Mouse (Mus musculus) olfactory bulb, adult 2 months (tissue): ENCODE data around the gene Snx5. TPM values are rescaled to one million over a fixed set of nuclear protein-coding genes. Genes with fewer than 3 reads are reported as not detected.

ENCODE experiments used
- H3K27ac ChIP-seq: fragments of 200-500 bp; 2 replicates; pipeline ENCODE4 v1.5.1; 2012; ENCODE audit warnings: low read depth, low read length; ENCODE audit not compliant: insufficient read depth
- H3K4me1 ChIP-seq: fragments of 200-500 bp; 2 replicates; pipeline ENCODE4 v1.6.1; 2012; ENCODE audit warnings: low read length; ENCODE audit not compliant: control insufficient read depth, insufficient read depth
- H3K4me3 ChIP-seq: fragments of 200-500 bp; 2 replicates; pipeline ENCODE4 v1.5.1; 2012; ENCODE audit warnings: mild to moderate bottlenecking, low read depth, low read length, moderate library complexity; ENCODE audit not compliant: insufficient read depth
- CTCF ChIP-seq: fragments of 200-500 bp; IDR thresholded peaks from 2 replicates; pipeline ENCODE4 v1.5.1; 2012; ENCODE audit warnings: low read depth, mild to moderate bottlenecking, low read length, moderate library complexity; ENCODE audit not compliant: insufficient read depth
- POLR2A ChIP-seq: fragments of 200-500 bp; IDR thresholded peaks from 2 replicates; pipeline ENCODE4 v1.6.1; 2012; ENCODE audit warnings: mild to moderate bottlenecking, low read depth, low read length, moderate library complexity; ENCODE audit not compliant: insufficient read depth
- WGBS: fragments of 180-500 bp; shearing (Covaris S2); methylation state at CpG from one replicate; pipeline ENCODE4 v1.1.7; 2018; 5-methylcytosine and 5-hydroxymethylcytosine counted together
- polyA plus RNA-seq: library from polyadenylated mRNA; stranded (reverse); fragments of >200 nt; gene quantifications from 2 replicates; pipeline ENCODE4 v1.2.4, GENCODE M21; 2012; ENCODE audit warnings: low replicate concordance; ENCODE audit not compliant: missing spikeins, insufficient read depth, insufficient read length

Gene Snx5
- polyA plus RNA-seq = not detected in 2 replicates

DNA sequence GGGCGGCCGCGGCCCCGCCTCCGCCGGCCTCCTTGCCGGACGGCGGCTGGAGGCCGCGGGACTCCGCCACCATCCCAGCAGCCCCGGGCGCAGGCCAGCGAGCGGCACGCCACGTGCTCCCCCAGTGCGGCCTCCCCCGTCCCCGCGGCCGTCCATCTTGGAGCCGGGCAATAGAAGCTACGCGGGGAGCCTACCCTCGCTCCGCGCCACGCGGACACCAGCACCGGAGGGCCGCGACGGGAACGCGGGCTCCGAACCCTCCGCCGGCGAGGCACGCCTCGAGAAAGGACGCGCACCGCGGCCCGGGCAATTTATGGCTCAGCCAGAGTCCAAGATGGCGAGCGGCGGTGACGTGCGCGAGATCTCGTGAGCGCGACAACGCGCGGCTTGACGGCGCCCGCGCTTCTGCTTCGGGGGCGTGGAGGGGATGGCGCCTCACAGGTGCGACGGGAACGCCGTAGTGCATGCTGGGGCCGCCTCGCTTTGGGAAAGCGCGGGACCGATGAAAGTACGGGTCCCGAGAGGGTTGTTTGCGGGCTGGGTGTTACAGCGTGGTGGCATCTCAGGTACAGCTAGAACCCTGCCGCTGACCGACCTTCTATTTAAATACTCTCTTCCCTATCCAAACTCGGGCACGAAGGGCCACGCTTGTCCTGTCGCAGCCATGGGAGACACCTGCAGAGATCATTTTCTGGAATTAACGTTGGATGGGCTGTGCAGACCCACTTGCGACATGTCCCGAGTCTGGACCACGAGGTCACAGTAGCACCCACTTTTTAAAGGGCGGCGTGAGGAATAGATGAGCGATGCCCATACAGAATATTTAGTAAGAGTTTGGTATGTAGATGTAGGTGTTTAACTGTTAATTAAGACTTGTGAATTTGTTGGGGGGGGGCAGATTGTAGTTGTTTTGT is at the start of gene Snx5, which contains the start of gene Mgme1:
Snx5 (minus strand) TSS at position 400 of the 914 bp plus-strand sequence.
Mgme1 (plus strand) TSS at position 157 of the 914 bp plus-strand sequence.
- peak within 1 kb of the TSS; percentile 95 for H3K4me3 ChIP-seq
- H3K4me1 ChIP-seq = peaks cover 5% of the 10 kb centered on the region; the same call in 1 of the 2 replicates
- 1% methylated on average over 93 of the region's 93 CpGs for WGBS
- H3K27ac ChIP-seq = peak within 1 kb of the TSS; percentile 99
- TF ChIP-seq POLR2A = peak; percentile 53; the same call in 1 of the 2 replicates
- no peak for TF ChIP-seq CTCF

DNA sequence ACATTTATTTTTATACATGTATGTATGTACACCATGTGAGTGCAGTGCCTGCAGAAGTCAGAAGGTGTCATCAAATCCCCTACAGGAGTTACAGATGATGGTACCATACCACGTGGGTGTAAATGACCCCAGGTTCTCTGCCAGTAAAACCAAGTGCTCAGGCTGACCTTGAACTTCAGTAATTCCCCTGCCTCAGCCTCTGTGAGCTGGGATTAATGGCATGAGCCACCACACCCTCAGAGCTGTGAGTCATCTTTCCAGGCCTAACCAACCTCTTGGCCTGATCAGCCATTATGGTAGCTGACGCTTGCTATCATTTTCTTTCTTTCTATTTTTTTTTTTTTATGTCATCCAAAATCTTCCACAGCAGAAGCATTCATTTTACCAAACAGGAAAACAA is 40.7 kb upstream of the Snx5 start:
- 92% methylated on average over 2 of the region's 2 CpGs for WGBS

DNA sequence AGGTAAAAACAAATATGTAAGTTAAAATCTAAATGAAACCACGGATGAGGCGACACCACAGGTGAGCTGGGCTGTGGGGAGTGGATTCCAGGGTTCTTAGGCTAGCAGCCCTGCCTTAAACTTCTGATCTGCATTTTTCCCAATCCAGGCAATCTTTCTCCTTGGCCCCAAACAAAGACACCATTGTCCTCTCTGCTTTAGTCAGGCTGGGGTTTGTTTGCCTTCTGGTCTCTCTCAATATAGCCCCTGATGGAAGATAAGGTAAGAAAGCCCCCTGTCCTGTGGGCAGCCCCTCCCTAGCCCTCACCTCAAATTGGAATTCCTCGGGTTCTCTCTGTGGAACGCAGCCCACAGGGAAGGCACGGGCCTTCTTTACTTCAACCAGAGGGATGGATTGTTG is 39.6 kb upstream of the Snx5 start:
- 46% methylated on average over 5 of the region's 5 CpGs for WGBS
- TF ChIP-seq POLR2A (no peak), CTCF (no peak)

More for the DNA sequence above, 40.7 kb upstream of the Snx5 start:
- no peaks in the 10 kb centered on the region for H3K4me1 ChIP-seq
- no peak overlapping the region for H3K4me3 ChIP-seq
- TF ChIP-seq CTCF (no peak), POLR2A (no peak)
- no peak overlapping the region for H3K27ac ChIP-seq

DNA sequence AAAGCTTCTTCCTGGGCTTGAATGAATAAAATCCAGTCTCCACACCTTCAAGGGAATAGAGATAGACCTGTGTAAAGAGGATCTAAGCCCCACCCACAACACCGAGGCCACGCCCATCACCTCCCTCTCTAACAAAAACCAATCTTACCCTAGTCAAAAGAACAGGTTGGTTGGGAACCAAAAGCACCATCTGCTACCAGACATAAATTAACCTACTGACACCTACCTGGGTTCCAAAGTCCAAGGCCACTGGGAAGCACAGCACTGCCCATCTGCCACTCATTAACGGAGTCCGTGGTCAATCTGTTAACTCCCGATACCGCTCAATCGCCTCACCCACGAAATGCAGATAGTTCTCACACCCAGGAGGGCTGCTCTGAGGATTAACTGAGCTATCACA is 37.9 kb upstream of the Snx5 start:
- H3K4me3 ChIP-seq = no peak overlapping the region
- TF ChIP-seq CTCF = no peak
- no peak for TF ChIP-seq POLR2A
- no peak overlapping the region for H3K27ac ChIP-seq
- 75% methylated on average over 8 of the region's 8 CpGs for WGBS
- H3K4me1 ChIP-seq = no peaks in the 10 kb centered on the region

More for the DNA sequence above, 39.6 kb upstream of the Snx5 start:
- no peak overlapping the region for H3K4me3 ChIP-seq
- no peak overlapping the region for H3K27ac ChIP-seq
- H3K4me1 ChIP-seq = no peaks in the 10 kb centered on the region

DNA sequence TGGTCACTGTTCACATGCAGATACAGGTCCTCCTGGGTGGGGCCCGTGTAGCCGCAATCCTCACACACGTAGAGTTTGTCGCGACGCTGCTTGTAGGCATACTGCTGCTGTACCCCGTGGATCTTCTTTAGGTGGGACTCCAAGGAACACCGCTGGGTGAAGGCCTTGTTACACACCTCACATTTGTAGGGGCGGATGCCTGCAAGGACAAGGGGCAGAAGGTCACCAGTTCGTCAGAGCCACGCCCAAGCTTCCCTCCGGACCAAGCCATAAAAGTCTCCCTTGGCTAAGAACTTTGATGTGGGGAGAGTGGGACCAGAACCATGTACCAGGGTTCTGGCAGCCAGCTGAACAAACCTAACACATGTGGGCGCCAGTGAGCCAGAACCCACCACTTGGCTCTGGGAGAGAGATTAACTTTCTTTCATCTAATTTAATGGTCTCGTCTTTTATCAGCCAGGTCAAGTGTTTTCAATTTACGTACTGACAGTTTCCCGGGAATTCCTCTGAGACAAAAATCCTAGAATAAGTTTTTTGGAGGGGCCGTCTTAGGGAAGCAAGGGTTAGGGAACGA is 35.1 kb upstream of the Snx5 start:
- H3K27ac ChIP-seq = no peak overlapping the region
- TF ChIP-seq POLR2A (no peak), CTCF (no peak)
- no peaks in the 10 kb centered on the region for H3K4me1 ChIP-seq
- H3K4me3 ChIP-seq = no peak overlapping the region
- 74% methylated on average over 18 of the region's 18 CpGs for WGBS

DNA sequence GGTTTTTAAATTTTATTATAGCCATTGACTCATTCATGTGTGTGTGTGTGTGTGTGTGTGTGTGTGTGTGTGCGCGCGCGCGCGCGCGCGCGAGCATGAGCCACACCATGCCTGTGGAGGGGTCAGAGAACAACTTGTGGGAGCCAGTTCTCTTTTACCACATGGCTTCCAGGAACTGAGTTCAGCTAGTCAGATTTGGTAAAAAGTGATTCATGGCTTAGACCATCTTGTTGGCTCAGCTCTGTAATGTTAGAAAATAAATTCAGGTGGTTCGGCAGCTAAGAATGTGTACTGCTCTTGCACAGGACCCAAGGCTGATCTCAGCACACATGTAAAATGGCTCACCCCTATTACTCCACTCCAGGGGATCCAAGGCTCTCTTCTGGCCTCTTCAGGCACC is 30.4 kb upstream of the Snx5 start:
- Histone ChIP-seq H3K4me1 (no peaks in the 10 kb centered on the region), H3K27ac (no peak overlapping the region), H3K4me3 (no peak overlapping the region)
- no peak for TF ChIP-seq POLR2A
- no peak for TF ChIP-seq CTCF
- 94% methylated on average over 11 of the region's 11 CpGs for WGBS

DNA sequence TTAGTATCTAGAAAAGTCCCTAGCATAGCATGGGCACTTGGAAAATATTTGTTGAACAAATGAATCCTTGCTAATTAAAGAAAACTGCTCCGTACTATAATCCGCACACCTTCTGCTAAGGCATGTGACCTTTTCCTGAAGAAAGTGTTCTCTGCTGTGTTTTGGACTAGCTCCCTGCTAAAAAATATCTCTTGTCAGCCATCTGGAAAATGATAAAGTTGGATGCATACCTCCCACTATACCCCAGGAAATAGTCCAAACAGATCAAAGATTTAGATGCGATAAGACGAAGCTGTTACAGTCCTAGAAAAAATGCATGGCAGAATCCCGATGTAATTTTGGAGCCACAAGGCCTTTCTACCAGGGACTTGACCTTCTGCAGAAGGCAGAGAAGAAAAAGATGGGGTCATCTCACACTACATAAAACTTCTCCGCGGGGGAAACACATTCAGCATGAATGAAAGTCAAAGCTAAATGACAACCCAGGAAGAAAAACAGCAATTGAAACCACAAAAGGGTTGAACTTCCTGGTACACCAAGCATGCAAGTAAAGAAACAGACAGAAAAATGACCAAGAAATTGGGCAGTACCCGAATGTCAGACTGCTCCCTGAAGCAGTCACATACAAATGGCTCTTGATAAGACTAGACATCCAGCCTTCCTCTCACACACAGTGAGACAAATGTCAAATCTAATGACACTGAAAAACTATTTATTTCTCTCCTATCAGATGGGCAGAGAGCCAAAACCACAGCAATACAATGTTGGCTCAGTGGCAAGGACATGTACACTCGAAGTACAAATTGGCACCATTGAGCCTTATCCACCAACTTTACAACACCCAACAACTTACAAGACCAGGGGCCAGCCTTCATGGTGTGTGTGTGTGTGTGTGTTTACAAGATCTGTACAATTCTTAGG is 29.3 kb upstream of the Snx5 start:
- Histone ChIP-seq H3K4me1 (no peaks in the 10 kb centered on the region), H3K27ac (no peak overlapping the region), H3K4me3 (no peak overlapping the region)
- 72% methylated on average over 9 of the region's 9 CpGs for WGBS
- TF ChIP-seq CTCF (no peak), POLR2A (no peak)

DNA sequence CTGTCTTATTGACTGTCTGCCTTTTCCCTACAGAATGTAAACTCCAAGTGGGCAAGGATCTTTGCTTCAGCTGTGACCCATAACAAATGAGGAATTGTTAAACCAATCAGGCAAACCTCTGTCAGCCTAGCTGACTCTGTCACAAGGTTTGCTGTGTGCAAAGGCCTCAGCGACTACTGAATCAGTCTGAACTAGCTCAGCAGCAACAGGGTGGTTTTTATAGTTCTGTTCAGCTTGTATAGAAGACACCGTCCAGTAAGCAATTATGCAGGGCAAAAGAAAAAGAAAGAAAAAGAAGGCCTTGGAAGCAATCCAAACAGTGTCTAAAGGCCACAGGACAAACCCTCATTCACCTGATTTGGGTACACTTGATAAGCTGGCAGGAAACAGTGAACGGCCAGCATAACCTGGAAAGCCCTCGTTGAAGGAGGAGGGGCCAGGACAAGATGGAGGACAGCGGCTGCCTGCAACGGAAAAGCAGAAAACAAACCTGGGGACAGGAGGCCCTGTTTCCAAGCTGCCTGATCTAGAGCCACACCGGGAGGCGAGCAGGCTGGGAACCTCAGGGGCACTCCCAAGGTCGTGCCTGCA is 24.5 kb upstream of the Snx5 start:
- Histone ChIP-seq H3K4me3 (no peak overlapping the region), H3K4me1 (no peaks in the 10 kb centered on the region), H3K27ac (no peak overlapping the region)
- TF ChIP-seq CTCF (no peak), POLR2A (no peak)
- WGBS = 52% methylated on average over 9 of the region's 9 CpGs
